Mouse (Mus musculus): ENCODE measurements around the gene Tlr13. TPM values are rescaled to one million over a fixed set of nuclear protein-coding genes. Genes with fewer than 3 reads are reported as not detected.

Tlr13 gene
- polyA plus RNA-seq, 1 experiment from 2014 or later, result 0.27 TPM

DNA sequence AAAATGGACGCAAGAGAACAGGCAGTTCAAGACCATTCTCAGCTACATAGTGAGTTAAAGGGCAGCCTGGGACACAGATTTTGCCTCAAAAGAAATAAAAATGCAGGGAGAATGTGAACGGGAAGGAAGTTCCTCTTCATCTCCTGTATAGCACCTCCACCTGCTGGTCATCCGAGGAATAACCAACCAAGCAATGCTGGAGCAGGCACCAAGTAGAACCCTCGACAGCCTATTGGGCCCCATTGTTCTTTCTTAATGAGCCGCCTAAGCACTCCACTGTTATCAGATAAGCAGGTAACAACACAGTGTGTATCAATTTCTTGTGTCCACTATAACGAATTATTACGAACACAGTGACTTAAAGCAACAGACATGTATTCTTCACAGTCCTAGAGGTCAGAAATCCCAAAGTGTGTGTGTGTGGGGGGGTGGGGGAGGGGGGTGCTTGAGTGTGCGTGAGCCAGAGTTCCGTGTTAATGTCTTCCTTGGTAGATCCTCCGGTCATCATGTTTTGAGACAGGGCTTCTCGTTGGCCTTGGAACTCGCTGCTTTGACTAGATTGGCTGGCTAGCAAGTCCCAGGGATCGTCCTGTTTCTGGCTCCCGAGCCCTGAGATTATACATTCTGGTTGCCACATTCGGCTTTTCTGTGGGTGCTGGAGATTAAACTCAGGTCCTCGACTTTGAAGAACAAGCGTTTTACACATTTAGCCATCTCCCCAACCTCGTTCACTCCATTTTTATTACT, 28.3 kb downstream of the Tlr13 start:
- H3K27ac ChIP-seq (ENCODE audit: low read depth, low read length), result no peak overlapping the region
- peak; percentile 83 for ATAC-seq (ENCODE audit: low FRiP score)
- peak overlapping the region; percentile 18 for H3K4me3 ChIP-seq (ENCODE audit: low read depth, low read length)

DNA sequence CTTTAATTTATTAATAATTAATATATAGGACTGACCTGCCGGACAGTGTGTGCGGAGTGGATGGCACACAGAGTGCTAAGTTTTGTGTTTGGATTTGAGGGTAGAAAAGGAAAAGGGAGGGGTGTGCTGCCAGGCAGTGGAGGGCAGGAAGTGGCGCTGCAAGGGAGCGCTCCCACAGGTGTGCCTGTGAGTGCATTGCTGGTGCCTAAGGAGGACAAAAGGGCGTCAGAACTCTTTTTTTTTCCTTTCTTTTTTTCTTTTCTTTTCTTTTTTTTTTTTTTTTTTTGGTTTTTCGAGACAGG, 28.8 kb downstream of the Tlr13 start:
- Histone ChIP-seq H3K4me3 (ENCODE audit: low read depth, low read length) (no peak overlapping the region; the same call in 1 of the 2 replicates), H3K9ac (ENCODE audit: low read length) (no peak overlapping the region), H3K4me2 (peak overlapping the region; percentile 38; the same call in 1 of the 2 replicates), H3K27ac (ENCODE audit: low read depth, low read length) (no peak overlapping the region), H3K4me1 (ENCODE audit: control insufficient read depth, insufficient read depth, low read length) (no peaks in the 10 kb centered on the region), H3K27me3 (ENCODE audit: control insufficient read depth, insufficient read depth, low read length) (no peaks in the 10 kb centered on the region), H3K9me3 (ENCODE audit: control insufficient read depth, low read length) (no peaks in the 10 kb centered on the region), H3K36me3 (ENCODE audit: control insufficient read depth, insufficient read depth, low read length) (no peaks in the 10 kb centered on the region)
- DNase-seq (ENCODE audit: low spot score, missing footprints) (no peak), ATAC-seq (ENCODE audit: low FRiP score) (peak; percentile 58; the same call in 1 of the 2 replicates)
- 74% methylated on average over 5 of the region's 6 CpGs for WGBS

More for the DNA sequence above, 28.3 kb downstream of the Tlr13 start:
- DNase-seq (ENCODE audit: low spot score, missing footprints), result peak; percentile 91
- H3K9ac ChIP-seq (ENCODE audit: low read length), result peak overlapping the region; percentile 38; the same call in 1 of the 2 replicates
- no peaks in the 10 kb centered on the region for H3K36me3 ChIP-seq (ENCODE audit: control insufficient read depth, insufficient read depth, low read length)
- no peaks in the 10 kb centered on the region for H3K4me1 ChIP-seq (ENCODE audit: control insufficient read depth, insufficient read depth, low read length)
- no peaks in the 10 kb centered on the region for H3K9me3 ChIP-seq (ENCODE audit: control insufficient read depth, low read length)
- H3K27me3 ChIP-seq (ENCODE audit: control insufficient read depth, insufficient read depth, low read length), result no peaks in the 10 kb centered on the region
- 32% methylated on average over 18 of the region's 18 CpGs for WGBS
- H3K4me2 ChIP-seq, result peak overlapping the region; percentile 38

DNA sequence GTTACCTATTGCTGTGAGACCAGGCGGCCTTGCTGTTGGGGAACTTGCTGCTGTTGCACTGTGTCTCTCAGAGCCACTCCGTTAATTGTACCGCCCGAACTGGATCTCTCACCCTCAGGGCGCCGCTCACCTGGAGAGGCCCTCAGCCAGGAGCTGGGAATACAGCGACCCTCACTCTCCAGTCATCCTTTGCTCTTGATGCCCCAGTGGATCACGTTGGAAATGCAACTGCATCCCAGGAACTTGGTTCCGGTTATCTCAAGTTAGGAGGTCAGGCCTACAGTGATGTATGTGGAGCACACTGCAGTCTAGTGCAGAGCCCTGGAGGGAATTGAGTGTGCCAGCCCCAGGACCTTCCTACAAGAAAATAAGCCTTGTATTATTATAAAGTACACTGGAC, 33.3 kb downstream of the Tlr13 start:
- Histone ChIP-seq H3K27ac (ENCODE audit: low read depth, low read length) (no peak overlapping the region), H3K36me3 (ENCODE audit: control insufficient read depth, insufficient read depth, low read length) (no peaks in the 10 kb centered on the region), H3K9me3 (ENCODE audit: control insufficient read depth, low read length) (no peaks in the 10 kb centered on the region), H3K4me1 (ENCODE audit: control insufficient read depth, insufficient read depth, low read length) (no peaks in the 10 kb centered on the region), H3K9ac (ENCODE audit: low read length) (no peak overlapping the region), H3K27me3 (ENCODE audit: control insufficient read depth, insufficient read depth, low read length) (no peaks in the 10 kb centered on the region), H3K4me2 (no peak overlapping the region), H3K4me3 (ENCODE audit: low read depth, low read length) (no peak overlapping the region)
- no peak for ATAC-seq (ENCODE audit: low FRiP score)
- 55% methylated on average over 9 of the region's 9 CpGs for WGBS
- DNase-seq (ENCODE audit: low spot score, missing footprints), result no peak

- WGBS, result 25% methylated on average over 4 of the region's 4 CpGs
- no peak overlapping the region for H3K27ac ChIP-seq (ENCODE audit: low read depth, low read length)
- no peaks in the 10 kb centered on the region for H3K9me3 ChIP-seq (ENCODE audit: control insufficient read depth, low read length)
- H3K9ac ChIP-seq (ENCODE audit: low read length), result no peak overlapping the region
- no peak overlapping the region for H3K4me2 ChIP-seq
- H3K36me3 ChIP-seq (ENCODE audit: control insufficient read depth, insufficient read depth, low read length), result no peaks in the 10 kb centered on the region
- ATAC-seq (ENCODE audit: low FRiP score) (no peak), DNase-seq (ENCODE audit: low spot score, missing footprints) (peak; percentile 59)
- peaks cover 3% of the 10 kb centered on the region; the same call in 1 of the 2 replicates for H3K4me1 ChIP-seq (ENCODE audit: control insufficient read depth, insufficient read depth, low read length)
- no peaks in the 10 kb centered on the region for H3K27me3 ChIP-seq (ENCODE audit: control insufficient read depth, insufficient read depth, low read length)
- no peak overlapping the region for H3K4me3 ChIP-seq (ENCODE audit: low read depth, low read length)
Measured at GRCm38 (mm10) chrX:106184279-106184678, 41.3 kb downstream of the Tlr13 start.

DNA sequence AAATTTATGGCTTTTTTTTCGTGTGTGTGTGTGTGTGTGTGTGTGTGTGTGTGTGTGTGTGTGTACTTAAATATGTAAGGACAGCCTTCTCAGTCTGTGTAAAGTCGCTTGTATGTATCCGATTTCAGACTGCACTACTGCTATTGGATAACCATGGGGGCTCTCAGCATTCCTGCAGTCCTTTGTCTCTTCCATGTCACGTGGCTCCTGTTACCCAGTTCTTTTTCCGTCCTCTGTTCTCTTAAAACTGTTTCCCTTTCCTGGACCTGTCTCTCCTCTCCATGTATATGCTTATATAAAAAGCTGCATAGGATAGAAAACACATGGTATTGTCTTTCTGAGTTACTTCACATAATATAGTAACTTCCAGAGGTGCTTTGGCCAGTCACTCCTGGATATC, 42.7 kb downstream of the Tlr13 start:
- Histone ChIP-seq H3K27ac (ENCODE audit: low read depth, low read length) (peak overlapping the region; percentile 69), H3K36me3 (ENCODE audit: control insufficient read depth, insufficient read depth, low read length) (no peaks in the 10 kb centered on the region), H3K9ac (ENCODE audit: low read length) (no peak overlapping the region), H3K9me3 (ENCODE audit: control insufficient read depth, low read length) (no peaks in the 10 kb centered on the region), H3K4me1 (ENCODE audit: control insufficient read depth, insufficient read depth, low read length) (peaks cover 7% of the 10 kb centered on the region; the same call in 1 of the 2 replicates), H3K27me3 (ENCODE audit: control insufficient read depth, insufficient read depth, low read length) (no peaks in the 10 kb centered on the region), H3K4me3 (ENCODE audit: low read depth, low read length) (no peak overlapping the region), H3K4me2 (no peak overlapping the region)
- WGBS, result 13% methylated on average over 5 of the region's 5 CpGs
- peak; percentile 83 for DNase-seq (ENCODE audit: low spot score, missing footprints)
- ATAC-seq (ENCODE audit: low FRiP score), result peak; percentile 40

GRCm38 (mm10) chrX:106186713-106187649, 44.0 kb downstream of the Tlr13 start, which contains the start of gene Pgk1:
Gene Pgk1, plus strand, starts transcription at chrX:106187100.
- Histone ChIP-seq H3K9me3 (ENCODE audit: control insufficient read depth, low read length) (no peaks in the 10 kb centered on the region), H3K36me3 (ENCODE audit: control insufficient read depth, insufficient read depth, low read length) (no peaks in the 10 kb centered on the region), H3K27ac (ENCODE audit: low read depth, low read length) (peak within 1 kb of the TSS; percentile 69), H3K9ac (ENCODE audit: low read length) (peak within 1 kb of the TSS; percentile 64), H3K4me2 (peak within 1 kb of the TSS; percentile 53), H3K4me1 (ENCODE audit: control insufficient read depth, insufficient read depth, low read length) (peaks cover 7% of the 10 kb centered on the region; the same call in 1 of the 2 replicates), H3K27me3 (ENCODE audit: control insufficient read depth, insufficient read depth, low read length) (no peaks in the 10 kb centered on the region), H3K4me3 (ENCODE audit: low read depth, low read length) (peak within 1 kb of the TSS; percentile 52)
- 17% methylated on average over 46 of the region's 55 CpGs for WGBS
- ATAC-seq (ENCODE audit: low FRiP score) (peak; percentile 98), DNase-seq (ENCODE audit: low spot score, missing footprints) (peak; percentile 97)

DNA sequence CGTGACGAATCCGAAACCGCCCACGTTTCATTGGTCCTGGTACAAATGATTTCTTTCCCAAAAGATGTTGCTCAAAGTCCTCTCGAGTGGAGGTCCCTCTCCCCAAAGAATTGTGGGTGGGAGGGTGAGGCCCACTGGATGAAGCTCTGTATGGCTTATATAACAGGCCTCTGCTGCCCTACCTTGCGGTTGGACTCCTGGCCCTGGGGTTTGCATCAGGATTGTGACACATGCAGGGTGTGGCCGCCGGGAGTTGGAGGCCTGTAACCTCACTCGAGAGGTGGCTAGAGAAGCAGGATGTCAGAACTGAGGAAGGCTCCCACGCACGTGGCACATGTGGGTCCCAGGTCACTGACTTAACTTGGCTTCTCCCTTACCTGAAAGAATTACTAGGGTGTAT, 44.7 kb downstream of the Tlr13 start:
- Histone ChIP-seq H3K9me3 (ENCODE audit: control insufficient read depth, low read length) (no peaks in the 10 kb centered on the region), H3K27me3 (ENCODE audit: control insufficient read depth, insufficient read depth, low read length) (no peaks in the 10 kb centered on the region), H3K36me3 (ENCODE audit: control insufficient read depth, insufficient read depth, low read length) (no peaks in the 10 kb centered on the region), H3K4me1 (ENCODE audit: control insufficient read depth, insufficient read depth, low read length) (peaks cover 7% of the 10 kb centered on the region; the same call in 1 of the 2 replicates), H3K9ac (ENCODE audit: low read length) (peak overlapping the region; percentile 64), H3K4me2 (peak overlapping the region; percentile 53), H3K4me3 (ENCODE audit: low read depth, low read length) (peak overlapping the region; percentile 52), H3K27ac (ENCODE audit: low read depth, low read length) (peak overlapping the region; percentile 48; the same call in 1 of the 2 replicates)
- ATAC-seq (ENCODE audit: low FRiP score), result no peak
- 20% methylated on average over 12 of the region's 12 CpGs for WGBS
- DNase-seq (ENCODE audit: low spot score, missing footprints), result peak; percentile 83

- Histone ChIP-seq H3K27ac (ENCODE audit: low read depth, low read length) (no peak overlapping the region), H3K4me3 (ENCODE audit: low read depth, low read length) (peak overlapping the region; percentile 52; the same call in 1 of the 2 replicates), H3K36me3 (ENCODE audit: control insufficient read depth, insufficient read depth, low read length) (no peaks in the 10 kb centered on the region), H3K9me3 (ENCODE audit: control insufficient read depth, low read length) (no peaks in the 10 kb centered on the region), H3K4me2 (peak overlapping the region; percentile 53), H3K4me1 (ENCODE audit: control insufficient read depth, insufficient read depth, low read length) (peaks cover 7% of the 10 kb centered on the region; the same call in 1 of the 2 replicates), H3K9ac (ENCODE audit: low read length) (no peak overlapping the region), H3K27me3 (ENCODE audit: control insufficient read depth, insufficient read depth, low read length) (no peaks in the 10 kb centered on the region)
- DNase-seq (ENCODE audit: low spot score, missing footprints) (no peak), ATAC-seq (ENCODE audit: low FRiP score) (no peak)
- 60% methylated on average over 5 of the region's 5 CpGs for WGBS
Measured at GRCm38 (mm10) chrX:106189356-106189755, 46.4 kb downstream of the Tlr13 start.

All from midbrain, embryonic 11.5 days (tissue).